Mouse (Mus musculus) lung, embryonic 15.5 days (tissue): ENCODE measurements around the gene Sema3c. TPM values are rescaled to one million over a fixed set of nuclear protein-coding genes. Genes with fewer than 3 reads are reported as not detected.

Experiments used
- ATAC-seq: fragments of 200-750 bp; cut with Nextera tagmentation; 2 replicates; pipeline ENCODE4 v1.8.0; 2017; ENCODE audit warnings: moderate number of reproducible peaks, borderline replicate concordance; ENCODE audit not compliant: low FRiP score, low TSS enrichment; ENCODE audit errors: extremely low read depth
- H3K27ac ChIP-seq: fragments of 300-500 bp; sonication (generic); 2 replicates; pipeline ENCODE4 v1.5.1; 2015; ENCODE audit warnings: moderate library complexity, mild to moderate bottlenecking, inconsistent platforms
- H3K27me3 ChIP-seq: fragments of 300-500 bp; sonication (generic); 2 replicates; pipeline ENCODE4 v1.6.1; 2015; ENCODE audit warnings: inconsistent platforms
- H3K36me3 ChIP-seq: fragments of 300-500 bp; sonication (generic); 2 replicates; pipeline ENCODE4 v1.6.1; 2015; ENCODE audit warnings: inconsistent platforms
- H3K4me1 ChIP-seq: fragments of 300-500 bp; sonication (generic); 2 replicates; pipeline ENCODE4 v1.6.1; 2015; ENCODE audit warnings: inconsistent platforms
- H3K4me2 ChIP-seq: fragments of 300-500 bp; sonication (generic); 2 replicates; pipeline ENCODE4 v1.6.1; 2015; ENCODE audit warnings: inconsistent platforms, mild to moderate bottlenecking, moderate library complexity
- H3K4me3 ChIP-seq: fragments of 300-500 bp; sonication (generic); 2 replicates; pipeline ENCODE4 v1.5.1; 2015; ENCODE audit warnings: mild to moderate bottlenecking, inconsistent platforms
- H3K9ac ChIP-seq: fragments of 300-500 bp; sonication (generic); 2 replicates; pipeline ENCODE4 v1.6.1; 2015; ENCODE audit warnings: inconsistent platforms
- H3K9me3 ChIP-seq: fragments of 300-500 bp; sonication (generic); 2 replicates; pipeline ENCODE4 v1.6.1; 2016; ENCODE audit warnings: inconsistent platforms
- WGBS: fragments of 180-500 bp; shearing (Covaris S2); methylation state at CpG from one replicate; pipeline ENCODE4 v1.1.7; 2015; 5-methylcytosine and 5-hydroxymethylcytosine counted together
- polyA plus RNA-seq: library from polyadenylated mRNA; unstranded; fragments of >200 nt; fragmentation: Nextera tagmentation; extraction: Ambion mirVana; gene quantifications from 2 replicates; pipeline ENCODE4 v1.2.1, GENCODE M21; 2015

Sema3c gene
- polyA plus RNA-seq, 1 experiment from 2014 or later, result 34.0 TPM

DNA sequence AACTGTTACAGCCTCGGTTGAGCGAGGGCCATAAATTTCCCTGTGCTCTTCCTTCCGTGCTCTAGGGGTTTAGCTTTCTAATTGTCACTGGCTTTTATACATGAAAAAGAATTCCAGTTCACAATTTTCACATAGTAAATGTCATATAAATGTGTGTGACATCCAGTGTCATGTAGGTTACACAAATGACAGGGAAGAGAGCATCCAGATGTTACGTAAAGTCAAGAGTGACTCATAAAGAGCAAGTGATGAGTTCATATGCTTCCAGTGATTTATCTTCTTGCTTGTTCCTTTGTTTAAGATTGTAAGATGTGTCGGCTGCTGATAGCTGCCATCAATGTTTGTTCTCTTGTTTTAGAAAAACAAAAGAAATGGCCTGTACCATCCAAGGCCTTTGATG is 154.0 kb downstream of the Sema3c start:
- no peaks in the 10 kb centered on the region for H3K9me3 ChIP-seq
- ATAC-seq, result no peak
- no peak overlapping the region for H3K9ac ChIP-seq
- H3K4me3 ChIP-seq, result no peak overlapping the region
- no peak overlapping the region for H3K4me2 ChIP-seq
- no peak overlapping the region for H3K27ac ChIP-seq
- 55% methylated on average over 5 of the region's 5 CpGs for WGBS
- no peaks in the 10 kb centered on the region for H3K4me1 ChIP-seq
- peaks cover 4% of the 10 kb centered on the region; the same call in 1 of the 2 replicates for H3K36me3 ChIP-seq
- H3K27me3 ChIP-seq, result no peaks in the 10 kb centered on the region

DNA sequence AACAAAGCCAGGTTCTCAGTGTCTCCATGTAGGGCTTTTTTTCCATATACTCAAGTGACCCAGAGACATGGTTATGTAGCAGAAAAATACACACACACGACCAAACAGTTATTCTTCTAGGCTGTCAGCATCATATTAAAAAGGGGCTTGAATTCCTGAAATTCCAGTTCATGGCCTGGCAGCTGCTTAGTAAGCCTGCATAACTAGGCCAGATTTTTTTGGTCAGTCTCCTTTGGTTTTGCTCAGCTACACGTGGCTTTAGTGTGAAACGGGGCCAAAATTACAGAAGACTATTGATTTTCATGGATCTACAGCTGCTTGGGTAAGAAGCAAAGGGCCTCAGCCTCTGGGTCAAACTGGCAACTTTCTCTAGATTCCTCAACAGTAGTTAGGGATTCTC is 165.7 kb downstream of the Sema3c start:
- no peaks in the 10 kb centered on the region for H3K9me3 ChIP-seq
- no peaks in the 10 kb centered on the region for H3K27me3 ChIP-seq
- no peak overlapping the region for H3K27ac ChIP-seq
- H3K36me3 ChIP-seq, result no peaks in the 10 kb centered on the region
- no peak for ATAC-seq
- 22% methylated on average over 3 of the region's 3 CpGs for WGBS
- no peak overlapping the region for H3K4me2 ChIP-seq
- H3K9ac ChIP-seq, result no peak overlapping the region
- no peaks in the 10 kb centered on the region for H3K4me1 ChIP-seq
- H3K4me3 ChIP-seq, result no peak overlapping the region

DNA sequence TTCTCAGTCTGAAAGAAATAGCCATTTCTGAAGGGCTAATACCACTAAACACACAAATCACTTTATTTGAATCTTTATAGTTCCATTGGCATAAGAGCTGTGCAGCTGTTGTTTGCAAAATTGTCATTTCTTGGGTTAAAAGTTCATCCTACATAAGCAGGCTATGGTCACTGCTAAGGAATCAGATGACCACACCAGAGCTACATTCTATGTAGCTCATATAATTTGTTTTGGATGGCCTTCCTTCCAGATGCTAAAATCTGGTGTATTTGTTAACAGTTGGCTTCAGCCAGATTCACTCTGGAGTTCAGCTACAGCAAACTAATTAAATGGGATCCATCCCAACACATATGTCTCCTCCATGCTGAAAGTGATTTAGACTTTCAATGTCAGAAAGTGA is 172.4 kb downstream of the Sema3c start:
- no peak overlapping the region for H3K4me2 ChIP-seq
- no peak for ATAC-seq

DNA sequence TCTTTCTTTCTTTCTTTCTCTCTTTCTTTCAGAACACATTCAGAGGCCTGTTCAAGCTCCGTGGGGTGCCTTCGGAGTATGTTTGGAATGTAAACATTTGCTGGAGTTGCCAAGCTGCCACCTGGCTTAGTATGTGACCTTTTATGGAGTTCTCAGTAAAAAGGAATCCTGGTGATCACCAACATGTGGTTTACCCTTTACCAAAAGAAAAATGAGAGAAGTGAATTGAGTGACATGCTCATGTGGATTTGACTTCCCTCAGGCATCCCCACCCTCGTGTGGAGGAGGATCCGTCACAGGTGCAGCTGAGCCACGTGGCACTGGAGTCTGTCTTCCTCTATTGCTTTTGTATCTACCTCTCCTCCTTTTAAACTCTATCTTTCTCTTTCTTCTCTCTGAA is 173.1 kb downstream of the Sema3c start:
- H3K4me1 ChIP-seq, result 0 out of 2 replicates have a peak, but pooled peaks cover 3% of the 10 kb centered on the region
- H3K9ac ChIP-seq, result no peak overlapping the region
- H3K4me3 ChIP-seq, result no peak overlapping the region
- H3K36me3 ChIP-seq, result no peaks in the 10 kb centered on the region
- WGBS, result 17% methylated on average over 5 of the region's 5 CpGs
- H3K27me3 ChIP-seq, result no peaks in the 10 kb centered on the region
- ATAC-seq, result no peak
- H3K27ac ChIP-seq, result no peak overlapping the region
- H3K4me2 ChIP-seq, result no peak overlapping the region
- H3K9me3 ChIP-seq, result no peaks in the 10 kb centered on the region

More for the DNA sequence above, 172.4 kb downstream of the Sema3c start:
- Histone ChIP-seq H3K4me1 (0 out of 2 replicates have a peak, but pooled peaks cover 3% of the 10 kb centered on the region), H3K9me3 (no peaks in the 10 kb centered on the region), H3K27me3 (no peaks in the 10 kb centered on the region), H3K9ac (no peak overlapping the region), H3K27ac (no peak overlapping the region), H3K36me3 (no peaks in the 10 kb centered on the region), H3K4me3 (no peak overlapping the region)

DNA sequence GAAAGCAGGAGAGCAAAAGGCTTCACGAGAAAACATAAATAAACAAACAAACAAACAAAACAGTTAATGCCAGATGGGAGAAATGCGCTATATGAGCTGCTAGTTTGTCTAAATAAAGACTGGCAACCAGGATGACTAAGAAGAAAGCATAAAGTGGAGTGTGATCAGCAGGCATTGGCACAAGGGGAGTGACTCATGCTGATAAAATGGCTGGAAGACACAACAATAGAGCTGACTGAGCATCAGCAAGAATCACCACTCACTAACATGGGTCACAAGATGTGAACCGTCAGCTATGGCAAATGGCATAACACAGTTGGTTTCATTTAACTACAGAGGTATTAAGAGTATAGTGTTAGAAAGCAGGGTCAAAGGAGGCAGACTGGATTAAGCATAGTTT is 174.2 kb downstream of the Sema3c start:
- H3K9ac ChIP-seq, result no peak overlapping the region
- no peaks in the 10 kb centered on the region for H3K36me3 ChIP-seq
- H3K4me2 ChIP-seq, result no peak overlapping the region
- no peak overlapping the region for H3K4me3 ChIP-seq
- H3K4me1 ChIP-seq, result 0 out of 2 replicates have a peak, but pooled peaks cover 3% of the 10 kb centered on the region
- H3K27ac ChIP-seq, result no peak overlapping the region
- no peak for ATAC-seq
- H3K9me3 ChIP-seq, result no peaks in the 10 kb centered on the region
- no peaks in the 10 kb centered on the region for H3K27me3 ChIP-seq
- WGBS, result 69% methylated on average over 3 of the region's 3 CpGs

DNA sequence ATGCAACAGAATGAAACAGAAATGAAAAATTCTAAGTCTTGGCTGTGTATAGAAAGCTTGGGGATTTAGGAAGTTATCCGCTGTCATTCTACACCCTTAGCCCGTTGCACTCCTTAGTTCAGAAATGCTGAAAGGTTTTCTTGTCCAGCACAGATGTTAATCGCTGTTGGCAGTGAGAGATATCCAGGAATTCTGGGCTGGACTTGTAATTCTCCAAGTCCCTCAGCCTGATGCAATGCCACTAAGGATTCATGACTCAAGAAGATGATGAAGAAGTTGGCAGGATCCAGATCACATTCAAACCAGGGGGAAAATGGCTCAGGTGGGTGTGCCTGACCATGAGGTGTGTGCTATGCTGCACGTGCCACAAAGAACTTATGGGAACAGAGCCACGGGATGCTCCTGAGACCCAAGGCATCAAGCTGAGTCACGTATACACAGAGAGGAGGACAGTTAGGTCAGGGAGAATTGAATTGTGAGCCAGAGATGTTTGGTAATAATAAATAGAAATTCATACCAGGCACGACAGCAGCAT is 179.5 kb downstream of the Sema3c start:
- Histone ChIP-seq H3K4me2 (no peak overlapping the region), H3K9me3 (no peaks in the 10 kb centered on the region), H3K36me3 (no peaks in the 10 kb centered on the region), H3K4me1 (no peaks in the 10 kb centered on the region), H3K27me3 (no peaks in the 10 kb centered on the region), H3K9ac (no peak overlapping the region), H3K4me3 (no peak overlapping the region), H3K27ac (no peak overlapping the region)
- WGBS, result 76% methylated on average over 7 of the region's 7 CpGs
- no peak for ATAC-seq

DNA sequence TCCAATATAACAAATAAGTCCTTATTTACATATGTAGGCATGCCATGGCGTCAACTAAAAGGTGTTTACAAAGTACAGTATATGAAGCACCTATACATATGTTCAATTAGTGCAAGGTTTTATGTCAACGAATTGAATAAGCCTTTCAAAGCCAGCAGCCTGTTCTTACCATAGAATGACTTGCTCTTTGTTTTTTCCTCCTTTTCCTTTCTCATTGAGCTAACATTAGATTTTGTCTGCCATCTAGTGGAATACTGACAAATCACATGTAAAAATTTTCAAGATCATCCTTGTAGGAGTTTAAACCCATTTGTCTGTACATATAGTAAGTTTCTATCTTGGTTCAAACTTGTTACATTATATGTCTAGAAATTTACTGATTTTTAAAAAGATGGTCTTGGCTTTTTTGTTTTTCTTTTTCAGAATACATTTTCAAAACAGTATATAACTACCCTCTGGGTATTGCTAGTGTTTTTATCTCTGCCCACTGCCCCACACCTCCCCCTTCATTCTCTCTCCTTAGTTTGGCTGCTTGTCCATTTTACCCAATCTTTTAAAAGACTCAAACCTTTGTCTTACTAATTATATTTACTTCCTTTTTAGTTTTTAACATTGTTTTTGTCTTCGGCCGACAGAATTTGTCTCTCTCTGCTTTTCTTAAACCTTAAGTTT is 192.1 kb downstream of the Sema3c start:
- Histone ChIP-seq H3K9me3 (no peaks in the 10 kb centered on the region), H3K9ac (no peak overlapping the region), H3K4me2 (no peak overlapping the region), H3K4me3 (no peak overlapping the region), H3K4me1 (no peaks in the 10 kb centered on the region), H3K36me3 (no peaks in the 10 kb centered on the region), H3K27ac (no peak overlapping the region), H3K27me3 (no peaks in the 10 kb centered on the region)
- WGBS, result 52% methylated on average over 4 of the region's 4 CpGs
- ATAC-seq, result no peak

DNA sequence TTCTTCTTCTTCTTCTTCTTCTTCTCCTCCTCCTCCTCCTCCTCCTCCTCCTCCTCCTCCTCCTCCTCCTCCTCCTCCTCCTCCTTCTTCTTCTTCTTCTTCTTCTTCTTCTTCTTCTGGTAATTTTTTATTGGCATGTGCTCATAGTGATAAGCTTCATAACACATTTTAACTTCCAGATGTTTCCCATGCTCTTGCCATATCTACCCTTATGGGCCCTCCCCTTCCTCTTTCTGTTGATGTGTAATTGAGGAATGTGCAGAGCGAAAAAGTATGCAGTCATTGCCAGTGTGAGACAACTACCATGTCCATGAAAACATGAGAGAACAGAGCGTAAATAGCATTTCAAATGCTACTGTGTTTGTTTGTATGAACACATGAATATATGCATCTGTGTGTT is 196.2 kb downstream of the Sema3c start:
- Histone ChIP-seq H3K4me3 (no peak overlapping the region), H3K27ac (no peak overlapping the region)

DNA sequence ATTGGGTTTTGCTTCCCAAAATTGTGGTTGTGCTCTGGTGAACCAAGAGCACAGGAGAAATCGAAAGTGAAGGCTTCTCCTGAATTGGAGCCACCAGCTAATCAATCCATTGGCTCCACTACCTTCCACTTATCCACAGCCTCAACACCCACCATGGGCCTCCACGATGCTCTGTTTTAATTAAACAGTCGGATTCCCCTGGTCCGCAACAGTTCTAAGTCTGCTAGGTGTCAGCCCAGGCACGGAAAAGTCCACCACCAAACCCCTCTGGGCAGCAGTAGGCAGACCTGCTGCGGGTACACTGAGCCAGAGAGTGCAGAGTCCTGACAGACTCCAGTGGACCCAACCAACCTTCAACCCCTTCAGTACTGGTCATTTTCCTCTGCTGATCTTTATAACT is 202.5 kb downstream of the Sema3c start:
- Histone ChIP-seq H3K4me2 (no peak overlapping the region), H3K36me3 (no peaks in the 10 kb centered on the region), H3K4me1 (no peaks in the 10 kb centered on the region), H3K27me3 (no peaks in the 10 kb centered on the region), H3K9me3 (no peaks in the 10 kb centered on the region), H3K4me3 (no peak overlapping the region), H3K9ac (no peak overlapping the region), H3K27ac (no peak overlapping the region)
- WGBS, result 88% methylated on average over 6 of the region's 6 CpGs
- ATAC-seq, result no peak

More for the DNA sequence above, 196.2 kb downstream of the Sema3c start:
- H3K4me1 ChIP-seq, result no peaks in the 10 kb centered on the region
- no peaks in the 10 kb centered on the region for H3K36me3 ChIP-seq
- H3K27me3 ChIP-seq, result no peaks in the 10 kb centered on the region
- H3K4me2 ChIP-seq, result no peak overlapping the region
- WGBS, result 88% methylated on average over 2 of the region's 2 CpGs
- H3K9ac ChIP-seq, result no peak overlapping the region
- ATAC-seq, result no peak
- no peaks in the 10 kb centered on the region for H3K9me3 ChIP-seq

Other genes starting within 250 kb of the Sema3c start
- gene Speer4f2, start 201.1 kb upstream of the Sema3c start, polyA plus RNA-seq, result not detected in 2 replicates
- not detected in 2 replicates for gene Speer4f1, start 98.2 kb upstream of the Sema3c start, polyA plus RNA-seq